9 mouse cellular contexts compared by ENCODE assay signal in genomic region chr17:56264020-56264419, GRCm38 (mm10). TPM values are rescaled to one million over a fixed set of nuclear protein-coding genes. Genes with fewer than 3 reads are reported as not detected.
DNase-seq lines count a peak whose midpoint lies in the region; ATAC-seq and TF ChIP-seq lines count a peak whose summit lies in the region.
"Had no signal": no experiment of that assay in that cellular context is flagged by ENCODE, and none has a peak within 500 bp of the region (broad histone marks: within the 10 kb centered on the region; RNA-seq: fewer than 3 reads in every experiment).

No protein-coding gene starts in this region.

- no peaks in the 10 kb centered on the region for H3K27me3 ChIP-seq in liver, embryonic 15.5 days
- no peaks in the 10 kb centered on the region for H3K27me3 ChIP-seq in testis, adult 2 months (ENCODE audit: control insufficient read depth, insufficient read depth, low read length)

- no peak overlapping the region for H3K4me2 ChIP-seq in liver, embryonic 15.5 days

- WGBS in bone marrow, adult 2 months = 32% methylated on average over 8 of the region's 8 CpGs
- 18% methylated on average over 8 of the region's 8 CpGs for WGBS in liver, embryonic 15.5 days (ENCODE audit: insufficient replicate concordance)

- peaks cover 43% of the 10 kb centered on the region for H3K36me3 ChIP-seq in liver, embryonic 15.5 days (replicated peaks)
- H3K36me3 ChIP-seq in testis, adult 2 months (ENCODE audit: control insufficient read depth, insufficient read depth, low read length) = no peaks in the 10 kb centered on the region

- H3K9ac ChIP-seq in liver, embryonic 15.5 days = no peak overlapping the region

- peak; percentile 90 for DNase-seq in CD4-positive, CD25-positive, alpha-beta regulatory T cell, adult 2 months (ENCODE audit: low read depth, low spot score)
- peak; percentile 86 to 88 for DNase-seq in heart, postnatal 10 days
- DNase-seq in kidney, postnatal 36 days = peak; percentile 84 to 91
- peak; percentile 70 for DNase-seq in neural tube, embryonic 10.5 days (ENCODE audit: extremely low spot score, low spot score)

- no peaks in the 10 kb centered on the region for H3K9me3 ChIP-seq in liver, embryonic 15.5 days (replicated peaks)

- TF ChIP-seq POLR2A in bone marrow, adult 2 months (IDR thresholded peaks at IDR 0.05; ENCODE audit: borderline replicate concordance, control insufficient read depth, low read depth, low read length) = no peak
- TF ChIP-seq POLR2A in testis, adult 2 months (IDR thresholded peaks at IDR 0.05; ENCODE audit: control insufficient read depth, low read depth, low read length) = no peak

- H3K4me1 ChIP-seq in bone marrow, adult 2 months (ENCODE audit: control insufficient read depth, insufficient read depth, low read length) = peaks cover 6% of the 10 kb centered on the region
- H3K4me1 ChIP-seq in liver, embryonic 15.5 days (replicated peaks) = peaks cover 49% of the 10 kb centered on the region
- no peaks in the 10 kb centered on the region; the same call in 1 of the 2 replicates for H3K4me1 ChIP-seq in testis, adult 2 months (ENCODE audit: control insufficient read depth, insufficient read depth, low read length)

- H3K27ac ChIP-seq in bone marrow, adult 2 months (ENCODE audit: control insufficient read depth, insufficient read depth, low read depth, low read length, poor library complexity) = no peak overlapping the region
- H3K27ac ChIP-seq in liver, embryonic 15.5 days (replicated peaks) = no peak overlapping the region
- no peak overlapping the region for H3K27ac ChIP-seq in testis, adult 2 months (ENCODE audit: control insufficient read depth, insufficient read depth, low read depth, low read length)

- peak; percentile 92 for TF ChIP-seq CTCF in bone marrow, adult 2 months (IDR thresholded peaks at IDR 0.05; ENCODE audit: control insufficient read depth, insufficient read depth, low read length)
- TF ChIP-seq CTCF in testis, adult 2 months (IDR thresholded peaks at IDR 0.05; ENCODE audit: control insufficient read depth, insufficient read depth, insufficient replicate concordance, low read depth, low read length) = peak; percentile 81; the same call in 1 of the 2 replicates

- H3K4me3 ChIP-seq in bone marrow, adult 2 months (replicated peaks; ENCODE audit: control insufficient read depth, low read depth, low read length) = no peak overlapping the region
- H3K4me3 ChIP-seq in liver, embryonic 15.5 days (replicated peaks) = no peak overlapping the region
- H3K4me3 ChIP-seq in testis, adult 2 months (ENCODE audit: control insufficient read depth, low read depth, low read length) = no peak overlapping the region
- H3K4me3 ChIP-seq: erythroblast, embryonic 14.5 days had no signal

- intact Hi-C loops in heart, postnatal 10 days (cut with DNase I) = no loop called here

- peak; percentile 92 for ATAC-seq in erythroid progenitor cell, adult 5-6 weeks (replicated peaks; ENCODE audit: low FRiP score, poor library complexity, severe bottlenecking)
- ATAC-seq in liver, embryonic 15.5 days (ENCODE audit: insufficient read depth) = peak; percentile 37; the same call in 1 of the 2 replicates

RNA-seq across cellular contexts. Expression of gene Fem1a, which starts 7.4 kb away (rescaled TPM):
- 6.9 and 10.8 TPM in 2 replicates for polyA plus RNA-seq in bone marrow, adult 2 months (2011; ENCODE audit: insufficient read depth, insufficient read length, low replicate concordance, missing spikeins)
- total RNA-seq in erythroid progenitor cell, adult 5-6 weeks (2015; ENCODE audit: low replicate concordance) = 7.2 and 8.4 TPM in 2 replicates
- total RNA-seq in erythroid progenitor cell, adult 5-6 weeks (2017; ENCODE audit: low replicate concordance) = 5.7 and 7.6 TPM in 2 replicates
- 10 to 100 TPM; 81.5 to 94.9 TPM for total RNA-seq in heart, postnatal 10 days (2021)
- 5.7 and 6.4 TPM in 2 replicates for polyA plus RNA-seq in liver, embryonic 15.5 days (2015; fragmentation: Nextera tagmentation; extraction: Ambion mirVana)
- polyA plus RNA-seq in testis, adult 2 months (2012; rRNA removed) = 5.7 and 7.0 TPM in 2 replicates

RNA-seq across cellular contexts. Expression of gene Ticam1, which starts 12.6 kb away (rescaled TPM):
- 2.4 and 5.9 TPM in 2 replicates for polyA plus RNA-seq in bone marrow, adult 2 months (2011; ENCODE audit: insufficient read depth, insufficient read length, low replicate concordance, missing spikeins)
- total RNA-seq in erythroid progenitor cell, adult 5-6 weeks (2015; ENCODE audit: low replicate concordance) = 4.0 and 4.6 TPM in 2 replicates
- total RNA-seq in erythroid progenitor cell, adult 5-6 weeks (2017; ENCODE audit: low replicate concordance) = 1.4 and 2.6 TPM in 2 replicates
- total RNA-seq in heart, postnatal 10 days (2021) = 10 to 100 TPM; 11.6 to 12.7 TPM
- 3.2 and 3.7 TPM in 2 replicates for polyA plus RNA-seq in liver, embryonic 15.5 days (2015; fragmentation: Nextera tagmentation; extraction: Ambion mirVana)
- 3.4 and 3.7 TPM in 2 replicates for polyA plus RNA-seq in testis, adult 2 months (2012; rRNA removed)

RNA-seq across cellular contexts. Expression of gene Plin3, which starts 28.7 kb away (rescaled TPM):
- 10.9 and 29.6 TPM in 2 replicates for polyA plus RNA-seq in bone marrow, adult 2 months (2011; ENCODE audit: insufficient read depth, insufficient read length, low replicate concordance, missing spikeins)
- total RNA-seq in erythroid progenitor cell, adult 5-6 weeks (2015; ENCODE audit: low replicate concordance) = 2.2 and 2.5 TPM in 2 replicates
- total RNA-seq in erythroid progenitor cell, adult 5-6 weeks (2017; ENCODE audit: low replicate concordance) = 5.6 and 6.7 TPM in 2 replicates
- total RNA-seq in heart, postnatal 10 days (2021) = 10 to 100 TPM; 67.0 to 81.9 TPM
- 33.3 and 36.0 TPM in 2 replicates for polyA plus RNA-seq in liver, embryonic 15.5 days (2015; fragmentation: Nextera tagmentation; extraction: Ambion mirVana)
- polyA plus RNA-seq in testis, adult 2 months (2012; rRNA removed) = 21.9 and 22.3 TPM in 2 replicates

RNA-seq across cellular contexts. Expression of gene Arrdc5, which starts 36.1 kb away (rescaled TPM):
- not detected in 2 replicates for polyA plus RNA-seq in bone marrow, adult 2 months (2011; ENCODE audit: insufficient read depth, insufficient read length, low replicate concordance, missing spikeins)
- not detected in 2 replicates for total RNA-seq in erythroid progenitor cell, adult 5-6 weeks (2015; ENCODE audit: low replicate concordance)
- total RNA-seq in erythroid progenitor cell, adult 5-6 weeks (2017; ENCODE audit: low replicate concordance) = not detected in 2 replicates
- total RNA-seq in heart, postnatal 10 days (2021) = not detected
- polyA plus RNA-seq in liver, embryonic 15.5 days (2015; fragmentation: Nextera tagmentation; extraction: Ambion mirVana) = not detected in 2 replicates
- 274 and 296 TPM in 2 replicates for polyA plus RNA-seq in testis, adult 2 months (2012; rRNA removed)
- polyA plus RNA-seq: erythroblast, embryonic 14.5 days had no signal

RNA-seq across cellular contexts. Expression of gene Uhrf1, which starts 39.1 kb away (rescaled TPM):
- 77.5 and 109 TPM in 2 replicates for polyA plus RNA-seq in bone marrow, adult 2 months (2011; ENCODE audit: insufficient read depth, insufficient read length, low replicate concordance, missing spikeins)
- 86.9 and 122 TPM in 2 replicates for total RNA-seq in erythroid progenitor cell, adult 5-6 weeks (2015; ENCODE audit: low replicate concordance)
- total RNA-seq in erythroid progenitor cell, adult 5-6 weeks (2017; ENCODE audit: low replicate concordance) = 178 and 179 TPM in 2 replicates
- 10 to 100 TPM; 21.6 to 23.3 TPM for total RNA-seq in heart, postnatal 10 days (2021)
- polyA plus RNA-seq in liver, embryonic 15.5 days (2015; fragmentation: Nextera tagmentation; extraction: Ambion mirVana) = 96.8 and 109 TPM in 2 replicates
- polyA plus RNA-seq in testis, adult 2 months (2012; rRNA removed) = 41.1 and 43.1 TPM in 2 replicates
